8 mouse cellular contexts compared by ENCODE assay signal in genomic region chr15:82128398-82128797, GRCm38 (mm10). TPM values are rescaled to one million over a fixed set of nuclear protein-coding genes. Genes with fewer than 3 reads are reported as not detected.
DNase-seq lines count a peak whose midpoint lies in the region; ATAC-seq and TF ChIP-seq lines count a peak whose summit lies in the region.

No protein-coding gene starts in this region.

- 2% methylated on average over 5 of the region's 5 CpGs for WGBS in hindbrain, postnatal 0 days

- no peak for ATAC-seq in megakaryocyte, adult 5-6 weeks (ENCODE audit: poor library complexity, severe bottlenecking)
- ATAC-seq in hindbrain, postnatal 0 days, result no peak

- H3ac ChIP-seq in myocyte (ENCODE audit: control insufficient read depth, insufficient read length), result peak overlapping the region; percentile 14

- peaks cover 71% of the 10 kb centered on the region for H3K4me1 ChIP-seq in megakaryocyte, embryonic 14.5 days
- H3K4me1 ChIP-seq in hindbrain, postnatal 0 days (ENCODE audit: insufficient read depth, low read length), result peaks cover 4% of the 10 kb centered on the region; the same call in 1 of the 2 replicates

- H3K4me2 ChIP-seq in hindbrain, postnatal 0 days (ENCODE audit: low read depth, low read length), result peak overlapping the region; percentile 84
- H3K4me2 ChIP-seq in myocyte (ENCODE audit: low read depth), result peak overlapping the region; percentile 67

- no peak for TF ChIP-seq CTCF in hindbrain, postnatal 0 days (IDR thresholded peaks at IDR 0.05; ENCODE audit: low read depth)

- H3K36me3 ChIP-seq in megakaryocyte, embryonic 14.5 days (replicated peaks; ENCODE audit: low read length), result peaks cover 31% of the 10 kb centered on the region
- no peaks in the 10 kb centered on the region for H3K36me3 ChIP-seq in hindbrain, postnatal 0 days (ENCODE audit: insufficient read depth, low read length)
- no peaks in the 10 kb centered on the region for H3K36me3 ChIP-seq in myocyte (ENCODE audit: control insufficient read depth, insufficient read depth)

- peaks cover 19% of the 10 kb centered on the region for H3K79me2 ChIP-seq in myocyte (ENCODE audit: control insufficient read depth, insufficient read depth)

- H3K9ac ChIP-seq in hindbrain, postnatal 0 days (replicated peaks; ENCODE audit: low read length), result peak overlapping the region; percentile 68

- H3K27me3 ChIP-seq in megakaryocyte, embryonic 14.5 days (replicated peaks), result peaks cover 9% of the 10 kb centered on the region
- no peaks in the 10 kb centered on the region for H3K27me3 ChIP-seq in hindbrain, postnatal 0 days (ENCODE audit: insufficient read depth, low read length)
- peaks cover 16% of the 10 kb centered on the region for H3K27me3 ChIP-seq in myocyte (ENCODE audit: control insufficient read depth, insufficient read depth, insufficient read length)

- H3K4me3 ChIP-seq in megakaryocyte, embryonic 14.5 days (replicated peaks), result peak overlapping the region; percentile 95
- H3K4me3 ChIP-seq in hindbrain, postnatal 0 days (ENCODE audit: low read length), result peak overlapping the region; percentile 74
- peak overlapping the region; percentile 58 for H3K4me3 ChIP-seq in myocyte

- peak; percentile 6 for DNase-seq in adrenal gland, postnatal 10 days
- DNase-seq in adrenal gland, adult 2 months, result no peak
- no peak for DNase-seq in hindbrain, postnatal 0 days (ENCODE audit: low spot score)
- no peak for DNase-seq in yolk sac, embryonic 10.5 days (ENCODE audit: low spot score)
- DNase-seq in thymus, postnatal 25 days, result no peak

- no peak for TF ChIP-seq POLR2A in myocyte (IDR thresholded peaks at IDR 0.05; ENCODE audit: insufficient read length, low read depth)

- no peaks in the 10 kb centered on the region for H3K9me3 ChIP-seq in megakaryocyte, embryonic 14.5 days
- H3K9me3 ChIP-seq in hindbrain, postnatal 0 days (ENCODE audit: low read length), result no peaks in the 10 kb centered on the region

- no peak overlapping the region for H3K27ac ChIP-seq in hindbrain, postnatal 0 days

TF ChIP-seq in myocyte, 11 proteins besides CTCF, POLR2A, EP300 and RAD21:
- TF ChIP-seq MYOG (IDR thresholded peaks at IDR 0.05; ENCODE audit: control insufficient read depth in 1 of 3, insufficient read depth in 1 of 3, insufficient read length in 2 of 3, low read depth in 2 of 3) (peak in 2 of 3 experiments; percentile 6 to 59), REST (IDR thresholded peaks at IDR 0.05; ENCODE audit: insufficient read depth, insufficient read length) (no peak), MYOD1 (IDR thresholded peaks at IDR 0.05; ENCODE audit: control insufficient read depth in 1 of 3, insufficient read length in 2 of 3, low read depth in 2 of 3) (peak in 1 of 3 experiments; percentile 54), SRF (IDR thresholded peaks at IDR 0.05; ENCODE audit: control insufficient read depth, insufficient read length, low read depth) (no peak)
TF ChIP-seq in myocyte: peak in this region for 2.

RNA-seq across cellular contexts. Expression of gene Ccdc134, which starts 0.7 kb away (rescaled TPM):
- total RNA-seq in adrenal gland, postnatal 10 days (2021), result 1 to 10 TPM; 8.6 to 8.7 TPM
- total RNA-seq in adrenal gland, adult 2 months (2021), result 1 to 10 TPM; 6.2 to 8.5 TPM
- polyA plus RNA-seq in adrenal gland, adult 2 months (2012; rRNA removed), result 20.7 and 26.5 TPM in 2 replicates
- polyA plus RNA-seq in megakaryocyte, embryonic 14.5 days (2012; ENCODE audit: insufficient read depth, low replicate concordance), result 4.1 and 35.3 TPM in 2 replicates
- 7.8 and 8.8 TPM in 2 replicates for total RNA-seq in megakaryocyte, adult 5-6 weeks (2015)
- total RNA-seq in megakaryocyte, adult 5-6 weeks (2017), result 22.6 and 23.5 TPM in 2 replicates
- 15.5 and 16.0 TPM in 2 replicates for total RNA-seq in hindbrain, postnatal 0 days (2014; rRNA removed)
- polyA plus RNA-seq in hindbrain, postnatal 0 days (2015; fragmentation: Nextera tagmentation; extraction: Ambion mirVana), result 6.4 and 8.4 TPM in 2 replicates
- polyA plus RNA-seq in myocyte (2012; fragmentation: generic; extraction: Trizol), result 82.1 TPM

RNA-seq across cellular contexts. Expression of gene Srebf2, which starts 18.6 kb away (rescaled TPM):
- total RNA-seq in adrenal gland, postnatal 10 days (2021), result 10 to 100 TPM; 44.6 to 47.5 TPM
- 100 to 1,000 TPM in 1 of 2 experiments, 10 to 100 TPM in 1; 93.2 to 101 TPM for total RNA-seq in adrenal gland, adult 2 months (2021)
- 232 and 261 TPM in 2 replicates for polyA plus RNA-seq in adrenal gland, adult 2 months (2012; rRNA removed)
- polyA plus RNA-seq in megakaryocyte, embryonic 14.5 days (2012; ENCODE audit: insufficient read depth, low replicate concordance), result 351 and 1,948 TPM in 2 replicates
- total RNA-seq in megakaryocyte, adult 5-6 weeks (2015), result 39.0 and 40.7 TPM in 2 replicates
- 39.8 and 40.7 TPM in 2 replicates for total RNA-seq in megakaryocyte, adult 5-6 weeks (2017)
- 256 and 266 TPM in 2 replicates for total RNA-seq in hindbrain, postnatal 0 days (2014; rRNA removed)
- 139 and 145 TPM in 2 replicates for polyA plus RNA-seq in hindbrain, postnatal 0 days (2015; fragmentation: Nextera tagmentation; extraction: Ambion mirVana)
- 285 TPM for polyA plus RNA-seq in myocyte (2012; fragmentation: generic; extraction: Trizol)

RNA-seq across cellular contexts. Expression of gene Mei1, which starts 58.6 kb away (rescaled TPM):
- 1 to 10 TPM in 1 of 2 experiments, under 1 TPM in 1; 0.93 to 2.0 TPM for total RNA-seq in adrenal gland, postnatal 10 days (2021)
- 1 to 10 TPM in 1 of 2 experiments, under 1 TPM in 1; 0.35 to 3.2 TPM for total RNA-seq in adrenal gland, adult 2 months (2021)
- not detected in 2 replicates for polyA plus RNA-seq in adrenal gland, adult 2 months (2012; rRNA removed)
- not detected in 2 replicates for polyA plus RNA-seq in megakaryocyte, embryonic 14.5 days (2012; ENCODE audit: insufficient read depth, low replicate concordance)
- not detected in 2 replicates for total RNA-seq in megakaryocyte, adult 5-6 weeks (2015)
- total RNA-seq in megakaryocyte, adult 5-6 weeks (2017), result not detected in 2 replicates
- 0.21 TPM in 1 of 2 replicates, not detected in the other for total RNA-seq in hindbrain, postnatal 0 days (2014; rRNA removed)
- polyA plus RNA-seq in hindbrain, postnatal 0 days (2015; fragmentation: Nextera tagmentation; extraction: Ambion mirVana), result 0.11 and 0.24 TPM in 2 replicates
- 0.01 TPM for polyA plus RNA-seq in myocyte (2012; fragmentation: generic; extraction: Trizol)
